Mouse (Mus musculus) kidney, adult 2 months (tissue): ENCODE measurements at regions not wholly inside any gene's neighbourhood (a gene's known extent, or its start where the extent isn't known, plus 50 kb on each side); places are given as distances from the start of the nearest gene placed in this dataset.

Experiments
- DNase-seq: peaks from one replicate; pipeline ENCODE4 v3.0.0; 2021
- H3K27ac ChIP-seq: fragments of 200-500 bp; 2 replicates; pipeline ENCODE4 v1.5.1; 2012; ENCODE audit warnings: low read depth, low read length, control low read depth, inconsistent platforms; ENCODE audit not compliant: insufficient read depth
- H3K27me3 ChIP-seq: fragments of 200-500 bp; replicated peaks from 2 replicates; pipeline ENCODE4 v1.6.1; 2012; ENCODE audit warnings: mild to moderate bottlenecking, moderate library complexity, low read length, inconsistent platforms; ENCODE audit not compliant: control insufficient read depth, insufficient read depth
- H3K36me3 ChIP-seq: fragments of 200-500 bp; 2 replicates; pipeline ENCODE4 v1.6.1; 2012; ENCODE audit warnings: mild to moderate bottlenecking, moderate library complexity, low read length, inconsistent platforms; ENCODE audit not compliant: control insufficient read depth, insufficient read depth
- H3K4me1 ChIP-seq: fragments of 200-500 bp; 2 replicates; pipeline ENCODE4 v1.6.1; 2011; ENCODE audit warnings: low read length; ENCODE audit not compliant: control insufficient read depth, insufficient read depth
- H3K4me3 ChIP-seq: fragments of 200-500 bp; 2 replicates; pipeline ENCODE4 v1.5.1; 2011; ENCODE audit warnings: mild to moderate bottlenecking, low read depth, low read length, control low read depth; ENCODE audit not compliant: insufficient read depth
- CTCF ChIP-seq: fragments of 200-500 bp; conservative IDR thresholded peaks from 2 replicates; pipeline ENCODE4 v1.5.1; 2011; ENCODE audit warnings: low read depth, mild to moderate bottlenecking, control low read depth, low read length, moderate library complexity, mixed read lengths; ENCODE audit not compliant: insufficient read depth, insufficient read length
- POLR2A ChIP-seq: fragments of 200-500 bp; IDR thresholded peaks from one replicate; pipeline ENCODE4 v1.6.1; 2011; ENCODE audit warnings: low read depth, low read length, control low read depth
- WGBS: fragments of 180-500 bp; shearing (Covaris S2); methylation state at CpG from one replicate; pipeline ENCODE4 v1.1.7; 2018; 5-methylcytosine and 5-hydroxymethylcytosine counted together

DNA sequence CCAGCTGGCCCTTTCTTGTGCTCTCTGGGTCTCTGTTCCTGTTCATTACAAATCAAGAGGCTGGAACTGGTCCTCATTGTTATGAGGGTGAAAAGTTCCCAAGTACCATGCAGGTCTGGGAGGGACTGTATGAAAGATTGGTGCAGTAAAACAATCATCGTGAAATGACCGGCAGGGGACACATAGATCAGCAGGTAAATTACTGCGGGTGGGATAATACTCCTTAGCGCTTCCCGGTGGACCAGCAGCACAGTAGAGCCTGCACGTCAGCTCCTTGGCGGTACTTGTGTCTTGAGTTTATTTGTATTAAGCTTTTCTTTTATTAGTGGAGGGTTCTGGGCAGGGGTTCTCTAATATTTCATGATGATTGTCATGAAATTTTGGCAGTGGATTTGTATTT lies 141.9 kb upstream of the Klf12 start:
- WGBS = 72% methylated on average over 7 of the region's 7 CpGs
- no peak for DNase-seq
- TF ChIP-seq CTCF (no peak), POLR2A (no peak)
- H3K27ac ChIP-seq = no peak overlapping the region
- no peaks in the 10 kb centered on the region for H3K27me3 ChIP-seq
- H3K36me3 ChIP-seq = no peaks in the 10 kb centered on the region
- 0 out of 2 replicates have a peak, but pooled peaks cover 3% of the 10 kb centered on the region for H3K4me1 ChIP-seq
- no peak overlapping the region for H3K4me3 ChIP-seq

DNA sequence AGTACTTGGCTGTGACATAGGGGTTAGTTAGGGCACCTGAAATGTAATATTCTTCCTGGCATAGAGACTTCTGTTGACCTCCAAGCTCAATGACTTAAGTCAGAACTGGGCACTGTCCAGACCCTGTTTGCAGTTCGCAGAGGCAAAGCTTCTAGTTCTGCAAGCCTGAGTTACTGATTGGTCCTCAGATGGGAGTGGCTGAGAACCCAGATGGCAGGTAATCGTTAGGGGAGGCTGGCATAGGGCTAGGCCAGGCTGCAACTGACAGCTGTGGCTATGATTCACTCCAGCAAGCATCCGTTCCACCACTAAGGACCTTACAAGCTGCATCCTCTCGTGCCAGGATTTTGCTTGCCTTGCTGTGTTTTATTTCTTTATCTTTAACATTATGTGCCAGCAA lies 139.3 kb upstream of the Klf12 start:
- TF ChIP-seq POLR2A (no peak), CTCF (no peak)
- no peak overlapping the region for H3K4me3 ChIP-seq
- H3K36me3 ChIP-seq = no peaks in the 10 kb centered on the region
- no peak for DNase-seq
- WGBS = 67% methylated on average over 4 of the region's 4 CpGs
- H3K4me1 ChIP-seq = 0 out of 2 replicates have a peak, but pooled peaks cover 3% of the 10 kb centered on the region
- H3K27ac ChIP-seq = no peak overlapping the region
- no peaks in the 10 kb centered on the region for H3K27me3 ChIP-seq

DNA sequence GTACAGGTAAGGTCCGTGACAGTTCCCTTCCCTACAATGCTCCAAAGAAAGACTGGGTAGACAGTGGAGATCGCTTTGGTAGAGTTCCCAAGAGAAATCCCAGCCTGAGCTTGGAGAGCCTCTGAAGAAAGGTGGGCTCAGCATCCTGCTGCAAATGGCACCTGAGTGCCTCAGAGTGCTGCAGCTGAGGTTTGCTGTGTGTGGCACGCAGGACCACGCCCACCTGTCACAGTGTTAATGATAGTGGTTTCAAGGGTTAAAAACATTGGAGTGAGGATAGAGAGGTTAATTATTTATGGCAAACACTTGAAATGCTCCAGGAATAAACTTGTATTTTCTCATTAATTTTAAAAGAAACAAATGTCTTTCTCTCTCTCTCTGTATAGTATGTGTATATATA lies 137.2 kb upstream of the Klf12 start:
- H3K36me3 ChIP-seq = no peaks in the 10 kb centered on the region
- 67% methylated on average over 4 of the region's 4 CpGs for WGBS
- H3K27me3 ChIP-seq = no peaks in the 10 kb centered on the region
- peak; percentile 61 for DNase-seq
- H3K4me1 ChIP-seq = 0 out of 2 replicates have a peak, but pooled peaks cover 3% of the 10 kb centered on the region
- H3K27ac ChIP-seq = no peak overlapping the region
- no peak overlapping the region for H3K4me3 ChIP-seq
- TF ChIP-seq CTCF = no peak
- no peak for TF ChIP-seq POLR2A

DNA sequence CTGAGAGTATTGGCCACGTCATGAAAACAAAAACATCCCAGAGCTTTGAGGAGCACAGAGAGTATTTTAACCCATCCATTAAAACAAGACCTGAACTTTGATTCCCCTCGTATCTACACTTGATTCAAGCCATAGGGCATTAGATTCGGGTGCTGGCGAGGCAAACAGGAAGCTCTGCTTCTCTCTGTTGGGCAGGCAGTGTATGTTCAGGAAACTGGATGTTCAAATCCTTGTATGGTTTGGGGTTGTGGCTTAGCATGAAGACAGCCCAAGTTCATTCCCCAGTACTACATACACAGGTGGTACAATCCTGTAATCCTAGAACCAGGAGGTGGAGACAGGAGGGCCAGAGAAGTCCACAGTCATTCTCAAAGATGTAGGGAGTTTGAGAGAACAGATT lies 130.6 kb upstream of the Klf12 start:
- no peak overlapping the region for H3K27ac ChIP-seq
- no peaks in the 10 kb centered on the region for H3K36me3 ChIP-seq
- no peak for TF ChIP-seq POLR2A
- TF ChIP-seq CTCF = no peak
- H3K4me1 ChIP-seq = peaks cover 7% of the 10 kb centered on the region
- DNase-seq = no peak
- 33% methylated on average over 4 of the region's 4 CpGs for WGBS
- H3K27me3 ChIP-seq = no peaks in the 10 kb centered on the region
- H3K4me3 ChIP-seq = no peak overlapping the region

DNA sequence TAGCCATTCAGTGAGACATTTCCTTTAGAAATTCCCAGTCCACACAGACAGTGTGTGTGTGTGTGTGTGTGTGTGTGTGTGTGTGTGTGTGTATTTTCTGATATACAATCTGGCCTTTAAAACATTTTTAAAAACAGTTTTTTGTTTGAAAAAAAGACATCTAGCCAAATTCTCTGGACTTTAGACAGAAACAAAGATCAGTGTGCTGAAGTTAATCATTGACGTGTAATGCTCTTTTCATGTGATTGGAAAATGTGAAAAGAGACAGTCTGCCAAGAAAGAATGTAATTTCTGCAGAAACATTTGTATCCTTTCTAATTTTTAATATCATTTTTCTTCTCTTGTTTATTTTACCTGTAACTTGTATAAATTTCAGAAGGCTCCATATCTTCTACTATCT lies 127.7 kb upstream of the Klf12 start:
- Histone ChIP-seq H3K27ac (peak overlapping the region; percentile 38; the same call in 1 of the 2 replicates), H3K27me3 (no peaks in the 10 kb centered on the region), H3K4me1 (peaks cover 7% of the 10 kb centered on the region), H3K4me3 (no peak overlapping the region), H3K36me3 (no peaks in the 10 kb centered on the region)
- 64% methylated on average over 1 of the region's 1 CpGs for WGBS
- TF ChIP-seq CTCF (no peak), POLR2A (no peak)
- DNase-seq = peak; percentile 73

DNA sequence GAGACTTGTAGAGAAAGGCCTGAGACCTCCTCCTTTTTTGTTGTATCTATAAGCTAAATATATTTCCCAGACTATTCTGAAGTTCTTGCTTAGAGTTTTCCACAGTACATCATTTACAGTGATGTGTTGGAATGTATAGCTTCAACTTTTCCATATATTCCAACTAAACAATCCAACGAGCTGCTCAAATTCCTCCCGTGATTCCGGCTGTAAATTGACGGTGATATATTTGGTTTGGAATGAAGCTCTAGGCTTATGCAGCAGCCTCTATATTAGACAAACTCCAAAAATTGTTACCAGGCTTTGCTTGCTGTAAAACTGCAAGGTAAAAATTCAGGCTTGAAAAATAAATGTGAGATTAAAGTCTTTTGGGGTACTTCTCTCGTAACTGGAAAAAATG lies 112.7 kb upstream of the Klf12 start:
- DNase-seq = no peak
- no peak for TF ChIP-seq CTCF
- no peak for TF ChIP-seq POLR2A
- no peaks in the 10 kb centered on the region for H3K4me1 ChIP-seq
- no peaks in the 10 kb centered on the region for H3K27me3 ChIP-seq
- H3K4me3 ChIP-seq = no peak overlapping the region
- no peak overlapping the region for H3K27ac ChIP-seq
- H3K36me3 ChIP-seq = no peaks in the 10 kb centered on the region
- 77% methylated on average over 5 of the region's 5 CpGs for WGBS

DNA sequence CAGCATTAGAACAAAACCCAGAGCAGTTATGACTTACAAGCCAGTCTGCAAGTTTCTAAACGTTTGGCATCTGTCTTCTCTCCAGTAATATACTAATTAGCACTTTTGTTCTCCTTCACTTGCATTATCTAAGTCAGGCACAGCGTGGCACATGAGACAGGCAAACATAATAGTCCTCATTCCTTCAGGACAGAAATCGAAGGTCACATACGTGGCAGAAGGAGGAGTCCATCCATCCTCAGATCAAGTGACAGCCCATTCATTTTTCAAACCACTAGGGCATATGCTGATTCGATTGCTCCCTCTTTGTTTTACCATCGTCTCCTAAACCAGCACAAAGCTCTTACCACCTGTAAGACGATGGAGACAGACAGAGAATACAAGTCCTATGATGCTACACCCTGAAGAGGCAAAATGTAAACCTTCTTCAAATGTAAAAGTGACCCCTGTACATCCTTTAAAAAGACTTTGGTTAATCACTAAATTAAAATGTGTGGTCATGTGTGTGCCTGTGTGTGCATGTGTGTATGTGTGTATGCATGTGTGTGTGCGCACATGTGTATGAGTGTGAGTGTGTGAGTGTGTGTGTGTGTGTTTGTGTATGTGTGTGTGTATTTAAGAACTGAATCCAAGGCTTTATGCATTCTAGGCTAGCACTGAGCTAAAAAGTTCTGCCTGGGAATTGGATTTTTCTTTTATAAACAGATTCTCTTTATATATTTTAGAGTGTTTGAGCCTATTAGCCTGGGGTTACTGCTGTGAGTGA lies 90.9 kb upstream of the Klf12 start:
- no peak for TF ChIP-seq CTCF
- no peak for TF ChIP-seq POLR2A
- H3K27me3 ChIP-seq = no peaks in the 10 kb centered on the region
- H3K27ac ChIP-seq = no peak overlapping the region
- WGBS = 49% methylated on average over 8 of the region's 8 CpGs
- H3K36me3 ChIP-seq = no peaks in the 10 kb centered on the region
- DNase-seq = no peak
- H3K4me1 ChIP-seq = no peaks in the 10 kb centered on the region
- no peak overlapping the region for H3K4me3 ChIP-seq
